Mouse (Mus musculus): ENCODE data around the gene Taf8.

DNA sequence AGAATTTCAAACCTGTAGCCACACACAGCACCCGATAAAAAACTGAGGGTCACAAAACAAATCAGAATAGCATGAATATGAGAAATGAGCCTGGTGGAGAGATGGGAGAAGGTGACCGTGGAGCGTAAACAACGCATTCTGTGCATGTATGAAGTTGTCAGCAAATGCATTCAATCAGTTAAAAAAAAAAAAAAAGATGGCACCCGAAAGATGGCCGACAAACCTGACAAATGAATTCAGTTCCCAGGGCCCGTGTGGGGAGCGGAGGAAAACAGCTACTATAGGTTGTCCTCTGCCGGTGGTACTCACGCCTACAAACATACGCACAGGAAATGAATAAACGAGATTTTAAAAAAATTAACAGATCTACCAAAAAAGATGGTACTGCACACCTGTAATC, 43.1 kb upstream of the Taf8 start:
- TF ChIP-seq CTCF (IDR thresholded peaks at IDR 0.05; ENCODE audit: extremely low read depth, insufficient read length, insufficient replicate concordance, low read depth, low read length) (no peak), POLR2A (IDR thresholded peaks at IDR 0.05; ENCODE audit: low read depth, low read length) (no peak)

Data from small intestine, adult 2 months (tissue).